Mouse (Mus musculus) kidney, adult 10 weeks (tissue): Measurements from ENCODE around the gene Sgcb. TPM values are rescaled to one million over a fixed set of nuclear protein-coding genes. Genes with fewer than 3 reads are reported as not detected.

Experiments
- polyA plus RNA-seq: library from polyadenylated mRNA; stranded (reverse); fragments of 350-450 nt; fragmentation: Illumina TruSeq; extraction: RNeasy Lipid Tissue Mini Kit (QIAGEN cat#74804); gene quantifications from one replicate; pipeline ENCODE4 v1.2.3, GENCODE M21; 2014; ENCODE audit warnings: low read depth, low replicate concordance

Sgcb gene
- polyA plus RNA-seq = 13.7 TPM

DNA sequence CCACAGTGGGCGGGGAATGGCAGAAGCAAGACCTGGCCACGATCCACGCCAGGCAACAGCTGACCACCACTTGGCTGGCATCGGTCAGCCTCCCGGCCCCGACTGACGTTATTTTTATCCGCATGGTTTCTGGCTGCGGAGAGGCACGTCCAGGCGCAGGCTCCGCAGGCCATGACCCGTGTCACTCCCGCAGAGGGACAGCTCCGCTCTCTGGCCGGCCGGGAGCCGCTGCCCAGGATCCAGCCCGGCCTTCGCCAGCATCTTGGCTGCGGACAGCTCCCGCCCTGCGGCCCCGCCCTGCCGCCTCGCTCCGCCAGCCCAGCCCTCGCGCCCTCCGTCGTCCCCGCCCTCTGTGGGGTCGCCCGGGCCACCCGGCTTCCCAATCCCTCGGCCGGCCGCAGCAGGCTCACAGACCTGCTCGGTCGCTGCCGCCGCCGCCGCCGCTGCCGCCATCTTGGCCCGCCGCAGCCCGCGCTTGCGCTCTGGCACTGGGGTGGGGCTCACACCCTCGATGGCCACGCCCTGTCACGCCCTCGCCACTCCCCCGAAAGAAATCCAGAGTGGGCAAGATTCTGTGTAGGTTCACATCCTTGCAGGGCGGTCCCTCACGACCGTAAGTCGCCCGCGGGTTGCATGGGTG is at the start of gene Sgcb:
Gene Sgcb, minus strand, starts transcription at position 530 of the 640 bp plus-strand sequence.

DNA sequence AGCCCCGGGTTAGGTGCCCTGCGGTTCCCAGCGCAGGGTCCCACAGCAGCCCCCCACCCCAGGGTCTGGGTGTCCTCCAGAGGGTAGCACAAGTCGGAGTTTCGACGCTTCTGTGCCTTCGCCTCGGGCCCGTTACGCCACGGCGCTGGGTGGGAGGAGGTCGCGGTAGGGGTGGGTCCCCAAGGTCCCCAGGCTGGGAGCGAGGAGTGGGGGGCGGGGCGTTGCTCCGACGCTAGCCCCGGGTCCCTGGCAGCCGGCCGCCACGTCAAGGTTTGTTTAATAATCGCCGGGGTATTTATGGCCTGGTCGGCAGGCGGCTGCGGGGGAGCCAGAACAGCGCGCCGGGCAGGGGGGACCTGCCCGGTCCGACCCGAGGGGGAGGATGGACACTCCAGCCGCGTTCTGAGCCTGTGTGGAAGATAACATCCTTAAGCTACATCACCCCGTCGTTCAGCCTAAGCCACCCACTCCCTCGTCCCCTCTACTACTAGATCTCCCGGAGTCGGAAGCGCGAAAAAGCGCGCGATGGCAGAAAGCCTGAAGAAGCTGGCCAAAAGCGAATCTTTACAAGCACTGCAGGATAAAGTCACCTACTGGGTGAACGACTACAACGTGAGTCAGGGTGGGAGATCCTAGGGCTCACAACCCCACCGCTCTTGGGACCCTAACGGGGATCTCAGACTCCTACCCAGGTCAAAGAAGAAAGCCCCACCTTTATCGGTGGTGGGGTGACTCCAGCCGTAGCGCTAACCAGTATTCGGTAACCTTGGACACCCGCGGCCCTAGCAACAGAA is 3.7 kb upstream of the Sgcb start, which contains the start of gene Spata18:
Gene Spata18, plus strand, starts transcription at position 319 of the 794 bp plus-strand sequence.

DNA sequence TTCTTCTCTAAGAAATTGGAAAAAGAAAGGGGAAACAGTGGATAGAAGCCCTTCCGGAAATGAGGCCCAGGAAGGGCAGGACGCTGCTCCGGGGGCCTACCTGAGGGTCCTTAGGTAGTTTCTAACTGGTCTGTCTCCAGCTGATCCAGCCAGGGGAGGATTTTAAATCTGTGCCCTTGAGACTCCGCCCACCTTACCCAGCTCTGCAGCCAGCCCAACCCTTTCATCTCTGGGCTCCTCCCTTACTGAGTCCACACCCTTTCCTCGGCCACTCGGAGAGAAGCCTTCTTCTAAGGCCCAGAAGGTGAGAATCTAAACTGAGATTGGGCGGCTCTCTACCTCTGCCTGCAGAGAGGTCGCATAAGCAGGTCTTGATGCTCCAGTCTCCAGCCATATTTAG is 15.3 kb downstream of the Sgcb start, which contains the start of gene Lrrc66:
Gene Lrrc66, minus strand, starts transcription at position 236 of the 400 bp plus-strand sequence.

Other genes with a start within 250 kb of the Sgcb start
- 38.1 TPM for gene Cwh43, start 241.7 kb downstream of the Sgcb start, polyA plus RNA-seq
- gene Dcun1d4, start 166.8 kb downstream of the Sgcb start, polyA plus RNA-seq = 76.3 TPM
- 40.3 TPM for gene Lrrc66, start 15.3 kb downstream of the Sgcb start, polyA plus RNA-seq
- not detected for gene Spata18, start 3.6 kb upstream of the Sgcb start, polyA plus RNA-seq